Mouse (Mus musculus): Measurements from ENCODE around the gene Cask.

- TF ChIP-seq CTCF (conservative IDR thresholded peaks at IDR 0.05; ENCODE audit: low read length) (no peak), POU5F1 (IDR thresholded peaks at IDR 0.05; ENCODE audit: borderline replicate concordance, low read length) (no peak)
Measured at GRCm38 (mm10) chrX:13489001-13489400, 362.2 kb downstream of the Cask start.
